Mouse (Mus musculus): ENCODE measurements around the gene Kif28. TPM values are rescaled to one million over a fixed set of nuclear protein-coding genes. Genes with fewer than 3 reads are reported as not detected.
A peak's percentile ranks its signal among the peaks of the same experiment; 100 is the strongest.
"Not testable (repeated sequence)": the region's sequence is repeated elsewhere in the genome, so short reads cannot be mapped to it uniquely, and the experiment has no call there.

Gene Kif28
- total RNA-seq, 2 experiments from 2014 or later: 0.23 TPM; not detected in 1

DNA sequence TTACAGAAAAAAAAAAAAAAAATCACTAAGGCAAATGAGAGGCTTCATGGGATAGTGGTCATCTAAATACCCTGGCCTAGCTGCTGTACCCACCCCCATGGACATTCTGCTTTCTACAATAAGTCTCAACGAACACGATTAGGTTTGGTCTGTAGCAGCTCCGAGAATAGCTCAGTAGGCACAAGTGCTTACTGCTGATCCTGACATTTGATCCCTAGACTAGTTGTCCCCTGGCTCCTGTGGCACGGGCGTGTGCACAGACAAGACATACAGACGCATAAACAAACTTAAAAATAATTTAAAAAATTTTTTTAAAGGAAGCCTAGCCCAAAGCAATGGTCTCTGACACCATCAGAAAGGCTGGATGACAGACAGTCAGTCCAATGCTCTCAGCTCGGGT lies 77.6 kb downstream of the Kif28 start:
- Histone ChIP-seq H3K27ac (peak overlapping the region; percentile 80), H3K4me3 (peak overlapping the region; percentile 88)
- no peak for DNase-seq (ENCODE audit: extremely low spot score in 1 of 2, low spot score in 2 of 2)
- intact Hi-C loops (cut with DNase I): no loop called here
- TF ChIP-seq CTCF (IDR thresholded peaks at IDR 0.05): no peak

DNA sequence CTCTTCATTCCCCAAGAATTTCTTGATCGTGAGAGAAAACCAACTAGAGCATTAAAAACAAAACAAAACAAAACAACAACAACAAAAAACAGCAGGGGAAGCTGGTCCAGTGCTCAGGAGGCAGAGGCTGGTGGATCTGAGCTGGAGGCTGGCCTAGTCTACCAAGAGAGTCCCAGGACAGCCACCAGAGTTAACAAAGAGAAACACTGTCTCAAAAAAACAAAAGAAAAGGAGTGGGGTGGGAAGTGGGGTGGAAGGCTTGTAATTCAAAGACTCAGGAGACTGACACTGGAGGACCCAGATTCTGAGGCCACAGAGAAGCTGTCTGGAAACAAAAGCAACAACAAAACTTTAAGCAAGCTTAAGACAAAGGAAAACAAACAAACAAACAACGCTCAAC lies 78.1 kb downstream of the Kif28 start:
- DNase-seq (ENCODE audit: extremely low spot score in 1 of 2, low spot score in 2 of 2): no peak

DNA sequence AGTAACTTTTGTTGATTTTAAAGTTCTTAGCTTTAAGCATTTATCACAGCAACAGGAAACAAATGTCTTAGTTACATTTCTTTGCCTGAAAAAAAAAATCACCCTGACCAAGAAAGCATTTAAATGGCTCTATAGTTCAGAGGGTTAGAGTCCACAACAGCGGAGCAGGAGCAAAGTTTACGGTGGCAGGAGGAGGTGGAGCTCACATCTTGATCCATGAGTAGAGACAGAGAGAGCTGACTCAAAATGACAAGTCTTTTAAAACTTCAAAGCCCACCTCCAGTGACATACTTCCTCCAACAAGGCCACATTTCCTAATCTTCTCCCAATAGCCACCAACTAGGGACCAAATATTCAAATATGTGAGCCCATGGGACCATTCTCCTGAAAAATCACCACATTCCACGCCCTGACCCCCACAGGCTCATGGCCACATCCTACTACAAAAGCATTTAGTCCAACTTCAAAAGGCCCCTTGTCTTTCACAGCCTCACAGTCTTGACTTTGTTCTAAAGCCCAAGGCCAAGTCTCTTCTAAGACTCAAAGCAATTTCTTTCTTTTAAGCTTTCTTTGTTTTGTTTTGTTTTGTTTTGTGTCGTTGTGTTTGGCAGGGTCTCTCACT lies 80.7 kb downstream of the Kif28 start:
- Histone ChIP-seq H3K27ac (no peak overlapping the region), H3K4me3 (no peak overlapping the region)
- TF ChIP-seq CTCF (IDR thresholded peaks at IDR 0.05): no peak
- intact Hi-C loops (cut with DNase I): no loop called here
- no peak for DNase-seq (ENCODE audit: extremely low spot score in 1 of 2, low spot score in 2 of 2)

More for the DNA sequence above, 78.1 kb downstream of the Kif28 start:
- Histone ChIP-seq H3K4me3 (no peak overlapping the region), H3K27ac (no peak overlapping the region; the same call in 1 of the 2 replicates)
- intact Hi-C loops (cut with DNase I): no loop called here
- TF ChIP-seq CTCF (IDR thresholded peaks at IDR 0.05): no peak

DNA sequence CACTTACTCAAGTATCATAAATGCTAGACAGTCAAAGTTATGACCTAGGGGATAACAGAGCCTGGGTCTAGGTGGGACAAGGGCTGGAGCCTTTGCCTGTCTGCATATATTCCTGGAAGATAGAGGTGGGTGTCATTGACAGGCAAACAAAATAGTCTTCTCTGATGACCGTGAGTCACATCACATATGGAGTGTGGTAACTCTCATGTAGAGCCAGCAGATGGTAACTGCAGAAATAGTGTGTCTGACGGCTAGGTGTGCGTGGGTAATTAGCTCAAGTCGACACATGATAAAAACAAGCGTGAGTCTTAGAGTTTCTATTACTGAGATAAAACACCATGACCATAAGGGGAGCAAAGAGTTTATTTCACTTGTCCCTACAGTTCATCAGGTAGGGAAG lies 82.0 kb downstream of the Kif28 start:
- no peak overlapping the region for H3K27ac ChIP-seq
- no peak overlapping the region for H3K4me3 ChIP-seq
- no peak for TF ChIP-seq CTCF (IDR thresholded peaks at IDR 0.05)
- intact Hi-C loops (cut with DNase I): no loop called here
- peak in 1 of 2 experiments; percentile 24 for DNase-seq (ENCODE audit: extremely low spot score in 1 of 2, low spot score in 2 of 2)

DNA sequence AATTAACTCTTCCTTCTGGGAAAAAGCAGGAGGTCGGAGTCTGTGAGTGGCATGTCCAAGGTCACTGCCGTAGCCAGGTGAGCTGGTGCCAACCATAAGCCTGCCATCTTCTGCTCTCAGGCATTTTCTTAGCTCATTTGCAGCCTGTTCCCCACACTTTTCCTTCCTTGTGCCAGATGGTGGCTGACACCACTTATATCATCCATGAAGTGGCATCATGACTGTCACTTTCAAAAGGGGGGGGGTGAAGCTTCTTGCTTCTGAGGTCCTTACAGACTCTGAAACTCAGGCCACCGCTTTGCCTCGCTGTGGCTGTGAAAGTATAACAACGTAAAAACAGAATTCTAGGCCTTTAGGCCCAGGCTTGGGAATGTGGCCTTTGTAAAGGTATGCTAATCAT lies 93.8 kb downstream of the Kif28 start:
- no peak overlapping the region for H3K27ac ChIP-seq
- DNase-seq (ENCODE audit: extremely low spot score in 1 of 2, low spot score in 2 of 2): no peak
- no peak for TF ChIP-seq CTCF (IDR thresholded peaks at IDR 0.05)
- intact Hi-C loops (cut with DNase I): no loop called here
- no peak overlapping the region for H3K4me3 ChIP-seq

DNA sequence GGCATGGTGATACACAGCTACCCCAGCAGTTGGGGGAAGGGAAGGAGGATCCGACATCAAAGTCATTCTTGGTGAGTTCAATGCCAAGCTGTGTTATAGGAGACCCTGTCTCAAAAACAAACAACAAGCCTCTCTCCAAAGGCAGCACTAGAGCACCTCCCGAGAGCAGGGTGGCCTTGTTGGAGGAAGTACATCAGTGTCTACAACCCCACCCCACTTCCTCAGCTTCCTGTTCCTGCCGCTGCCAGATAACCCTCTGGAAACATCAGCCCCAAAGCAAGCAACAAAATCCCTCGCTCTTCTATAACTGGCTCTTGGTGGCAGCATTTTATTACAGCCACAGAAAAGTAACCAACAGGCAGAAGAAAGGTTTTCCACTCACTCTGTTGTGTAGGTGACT lies 94.8 kb downstream of the Kif28 start:
- intact Hi-C loops (cut with DNase I): no loop called here
- TF ChIP-seq CTCF (IDR thresholded peaks at IDR 0.05): no peak
- Histone ChIP-seq H3K27ac (no peak overlapping the region), H3K4me3 (no peak overlapping the region)
- no peak for DNase-seq (ENCODE audit: extremely low spot score in 1 of 2, low spot score in 2 of 2)

DNA sequence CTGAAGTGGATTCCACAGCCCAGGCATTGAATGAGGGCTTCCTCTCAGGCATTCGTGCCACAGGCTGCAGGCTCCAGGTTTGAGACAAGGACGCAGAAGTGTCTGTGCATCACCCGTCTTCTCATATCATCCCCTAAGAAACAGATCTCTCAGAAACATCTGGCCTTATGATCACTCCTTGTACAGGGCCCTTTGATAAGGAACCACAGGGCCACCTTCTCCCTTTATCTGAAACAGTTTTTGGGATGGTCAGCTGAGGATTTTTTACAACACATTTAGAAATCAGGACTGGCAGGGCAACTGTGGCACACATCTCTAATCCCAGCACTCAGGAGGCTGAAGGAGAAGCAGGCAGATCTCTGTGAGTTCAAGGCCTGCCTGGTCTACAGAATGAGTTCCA lies 95.7 kb downstream of the Kif28 start:
- H3K4me3 ChIP-seq: no peak overlapping the region
- intact Hi-C loops (cut with DNase I): loop anchor here (10.0 kb wide), 2 partner anchors 85 to 195 kb away; no protein-coding TSS in a partner anchor
- no peak for TF ChIP-seq CTCF (IDR thresholded peaks at IDR 0.05)
- no peak overlapping the region for H3K27ac ChIP-seq
- no peak for DNase-seq (ENCODE audit: extremely low spot score in 1 of 2, low spot score in 2 of 2)

DNA sequence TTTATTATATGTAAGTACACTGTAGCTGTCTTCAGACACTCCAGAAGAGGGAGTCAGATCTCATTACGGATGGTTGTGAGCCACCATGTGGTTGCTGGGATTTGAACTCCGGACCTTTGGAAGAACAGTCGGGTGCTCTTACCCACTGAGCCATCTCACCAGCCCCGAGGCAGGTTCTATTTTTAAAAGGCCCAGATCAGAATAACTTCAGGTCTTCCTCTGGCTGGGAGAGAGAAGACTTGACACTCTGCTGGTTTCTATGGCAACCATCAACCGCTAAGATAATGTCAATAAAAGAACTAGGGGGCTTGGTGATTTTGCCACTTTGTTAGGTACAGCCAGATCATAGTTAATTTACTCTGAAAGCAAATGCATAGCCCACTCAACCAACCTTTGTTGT lies 96.4 kb downstream of the Kif28 start:
- DNase-seq (ENCODE audit: extremely low spot score in 1 of 2, low spot score in 2 of 2); H3K27ac ChIP-seq; H3K4me3 ChIP-seq: not testable (repeated sequence)
- intact Hi-C loops (cut with DNase I): loop anchor here (10.0 kb wide), 2 partner anchors 86 to 196 kb away; no protein-coding TSS in a partner anchor

DNA sequence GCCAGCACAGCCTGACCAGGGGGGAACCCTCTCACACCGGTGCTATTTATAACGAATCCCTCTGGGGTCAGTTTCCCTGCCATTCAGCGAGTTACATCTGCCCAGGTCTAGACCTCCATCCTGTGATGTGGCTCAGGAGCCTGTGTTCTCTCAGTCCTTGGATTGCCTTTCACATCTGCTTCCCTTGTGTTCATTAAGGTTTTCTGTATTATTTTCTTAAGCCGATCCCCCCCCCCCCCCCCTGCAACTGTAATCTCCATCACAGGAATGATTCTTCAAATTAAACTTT lies 99.1 kb downstream of the Kif28 start:
- intact Hi-C loops (cut with DNase I): loop anchor here (10.0 kb wide), 2 partner anchors 89 to 199 kb away; no protein-coding TSS in a partner anchor
- no peak for DNase-seq (ENCODE audit: extremely low spot score in 1 of 2, low spot score in 2 of 2)
- H3K27ac ChIP-seq: no peak overlapping the region
- H3K4me3 ChIP-seq: 0 out of 2 replicates have a peak overlapping the region, but pooled peaks have one; percentile 30
- TF ChIP-seq CTCF (IDR thresholded peaks at IDR 0.05): no peak

Other genes with a start within 250 kb of the Kif28 start
- gene Smyd3, start 227.2 kb downstream of the Kif28 start, total RNA-seq (2021): 10 to 100 TPM; 25.0 to 25.6 TPM
- 10 to 100 TPM; 23.8 to 25.0 TPM for gene Tfb2m, start 199.0 kb downstream of the Kif28 start, total RNA-seq (2021)
- 10 to 100 TPM; 36.6 to 37.0 TPM for gene Cnst, start 198.9 kb downstream of the Kif28 start, total RNA-seq (2021)
- 10 to 100 TPM; 49.8 to 56.5 TPM for gene Sccpdh, start 77.1 kb downstream of the Kif28 start, total RNA-seq (2021)
- under 1 TPM in 1 of 2 experiments, not detected in 1; 0.26 TPM for gene Gm10518, start 58.1 kb upstream of the Kif28 start, total RNA-seq (2021)
- 10 to 100 TPM; 36.1 to 37.3 TPM for gene Ahctf1, start 58.4 kb upstream of the Kif28 start, total RNA-seq (2021)
- 100 to 1,000 TPM; 261 TPM for gene Cdc42bpa, start 215.2 kb upstream of the Kif28 start, total RNA-seq (2021)